Mouse (Mus musculus) embryonic fibroblast, embryonic 13.5 days (primary cell): ENCODE data around the gene Ddx55.

ENCODE experiments used
- CTCF ChIP-seq: IDR thresholded peaks from 2 replicates; pipeline ENCODE4 v1.5.1; 2011; ENCODE audit warnings: mild to moderate bottlenecking, control low read depth, low read length, moderate library complexity, borderline replicate concordance; ENCODE audit not compliant: insufficient read depth
- POLR2A ChIP-seq: IDR thresholded peaks from 2 replicates; pipeline ENCODE4 v1.6.1; 2011; ENCODE audit warnings: low read depth, mild to moderate bottlenecking, control low read depth, low read length, moderate library complexity

GRCm38 (mm10) chr5:124618711-124619110, 66.0 kb downstream of the Ddx55 start:
- TF ChIP-seq CTCF (no peak), POLR2A (no peak)
